Mouse (Mus musculus): Measurements from ENCODE around the gene Pdzrn3. TPM values are rescaled to one million over a fixed set of nuclear protein-coding genes. Genes with fewer than 3 reads are reported as not detected.

The Pdzrn3 gene
- polyA plus RNA-seq, 1 experiment from 2014 or later = 5.5 TPM

GRCm38 (mm10) chr6:101297563-101298520 lies 79.9 kb downstream of the Pdzrn3 start:
- no peak overlapping the region for H3K27ac ChIP-seq (ENCODE audit: low read depth, low read length)
- H3K4me2 ChIP-seq (replicated peaks; ENCODE audit: low read depth) = no peak overlapping the region
- no peaks in the 10 kb centered on the region for H3K4me1 ChIP-seq (replicated peaks; ENCODE audit: control insufficient read depth, insufficient read depth, low read length)
- no peaks in the 10 kb centered on the region for H3K27me3 ChIP-seq (replicated peaks; ENCODE audit: control insufficient read depth, insufficient read depth, low read length)
- no peak overlapping the region for H3K4me3 ChIP-seq (ENCODE audit: low read depth, low read length)
- no peaks in the 10 kb centered on the region for H3K9me3 ChIP-seq (ENCODE audit: control insufficient read depth)
- no peak overlapping the region for H3K9ac ChIP-seq (ENCODE audit: low read depth, low read length)
- H3K36me3 ChIP-seq (ENCODE audit: control insufficient read depth, insufficient read depth) = no peaks in the 10 kb centered on the region; the same call in 1 of the 2 replicates
- no peak for TF ChIP-seq CTCF (IDR thresholded peaks at IDR 0.05; ENCODE audit: low read depth)
- WGBS = 88% methylated on average over 15 of the region's 15 CpGs
- no peak for ATAC-seq

- H3K27ac ChIP-seq (ENCODE audit: low read depth, low read length) = no peak overlapping the region
- H3K9me3 ChIP-seq (ENCODE audit: control insufficient read depth) = no peaks in the 10 kb centered on the region
- 87% methylated on average over 8 of the region's 8 CpGs for WGBS
- H3K27me3 ChIP-seq (replicated peaks; ENCODE audit: control insufficient read depth, insufficient read depth, low read length) = no peaks in the 10 kb centered on the region
- H3K36me3 ChIP-seq (ENCODE audit: control insufficient read depth, insufficient read depth) = no peaks in the 10 kb centered on the region; the same call in 1 of the 2 replicates
- H3K4me3 ChIP-seq (ENCODE audit: low read depth, low read length) = no peak overlapping the region
- ATAC-seq = no peak
- TF ChIP-seq CTCF (IDR thresholded peaks at IDR 0.05; ENCODE audit: low read depth) = no peak
- H3K4me1 ChIP-seq (replicated peaks; ENCODE audit: control insufficient read depth, insufficient read depth, low read length) = no peaks in the 10 kb centered on the region
- no peak overlapping the region for H3K4me2 ChIP-seq (replicated peaks; ENCODE audit: low read depth)
- no peak overlapping the region for H3K9ac ChIP-seq (ENCODE audit: low read depth, low read length)
Measured at GRCm38 (mm10) chr6:101296997-101297396, 80.7 kb downstream of the Pdzrn3 start.

GRCm38 (mm10) chr6:101296280-101296679 lies 81.4 kb downstream of the Pdzrn3 start:
- Histone ChIP-seq H3K9ac (ENCODE audit: low read depth, low read length) (no peak overlapping the region), H3K4me2 (replicated peaks; ENCODE audit: low read depth) (no peak overlapping the region), H3K4me3 (ENCODE audit: low read depth, low read length) (no peak overlapping the region), H3K27ac (ENCODE audit: low read depth, low read length) (no peak overlapping the region), H3K9me3 (ENCODE audit: control insufficient read depth) (no peaks in the 10 kb centered on the region), H3K36me3 (ENCODE audit: control insufficient read depth, insufficient read depth) (no peaks in the 10 kb centered on the region; the same call in 1 of the 2 replicates), H3K27me3 (replicated peaks; ENCODE audit: control insufficient read depth, insufficient read depth, low read length) (no peaks in the 10 kb centered on the region), H3K4me1 (replicated peaks; ENCODE audit: control insufficient read depth, insufficient read depth, low read length) (no peaks in the 10 kb centered on the region)
- TF ChIP-seq CTCF (IDR thresholded peaks at IDR 0.05; ENCODE audit: low read depth) = no peak
- ATAC-seq = no peak
- 80% methylated on average over 8 of the region's 8 CpGs for WGBS

- Histone ChIP-seq H3K4me3 (ENCODE audit: low read depth, low read length) (no peak overlapping the region), H3K4me1 (replicated peaks; ENCODE audit: control insufficient read depth, insufficient read depth, low read length) (no peaks in the 10 kb centered on the region), H3K9ac (ENCODE audit: low read depth, low read length) (no peak overlapping the region), H3K36me3 (ENCODE audit: control insufficient read depth, insufficient read depth) (no peaks in the 10 kb centered on the region; the same call in 1 of the 2 replicates), H3K9me3 (ENCODE audit: control insufficient read depth) (no peaks in the 10 kb centered on the region), H3K27me3 (replicated peaks; ENCODE audit: control insufficient read depth, insufficient read depth, low read length) (no peaks in the 10 kb centered on the region), H3K4me2 (replicated peaks; ENCODE audit: low read depth) (no peak overlapping the region), H3K27ac (ENCODE audit: low read depth, low read length) (no peak overlapping the region)
- TF ChIP-seq CTCF (IDR thresholded peaks at IDR 0.05; ENCODE audit: low read depth) = no peak
- ATAC-seq = peak; percentile 91
- WGBS = 51% methylated on average over 12 of the region's 12 CpGs
Measured at GRCm38 (mm10) chr6:101293036-101293572, 84.6 kb downstream of the Pdzrn3 start.

- H3K4me3 ChIP-seq (ENCODE audit: low read depth, low read length) = no peak overlapping the region
- no peak for ATAC-seq
- TF ChIP-seq CTCF (IDR thresholded peaks at IDR 0.05; ENCODE audit: low read depth) = no peak
Measured at GRCm38 (mm10) chr6:101291944-101292343, 85.8 kb downstream of the Pdzrn3 start.

GRCm38 (mm10) chr6:101290160-101290559 lies 87.5 kb downstream of the Pdzrn3 start:
- Histone ChIP-seq H3K4me2 (replicated peaks; ENCODE audit: low read depth) (no peak overlapping the region), H3K9me3 (ENCODE audit: control insufficient read depth) (no peaks in the 10 kb centered on the region), H3K27ac (ENCODE audit: low read depth, low read length) (no peak overlapping the region), H3K36me3 (ENCODE audit: control insufficient read depth, insufficient read depth) (no peaks in the 10 kb centered on the region; the same call in 1 of the 2 replicates), H3K27me3 (replicated peaks; ENCODE audit: control insufficient read depth, insufficient read depth, low read length) (no peaks in the 10 kb centered on the region), H3K4me1 (replicated peaks; ENCODE audit: control insufficient read depth, insufficient read depth, low read length) (0 out of 2 replicates have a peak, but pooled peaks cover 4% of the 10 kb centered on the region), H3K9ac (ENCODE audit: low read depth, low read length) (no peak overlapping the region), H3K4me3 (ENCODE audit: low read depth, low read length) (no peak overlapping the region)
- no peak for TF ChIP-seq CTCF (IDR thresholded peaks at IDR 0.05; ENCODE audit: low read depth)
- WGBS = 50% methylated on average over 2 of the region's 2 CpGs
- no peak for ATAC-seq

More at GRCm38 (mm10) chr6:101291944-101292343, 85.8 kb downstream of the Pdzrn3 start:
- no peaks in the 10 kb centered on the region for H3K9me3 ChIP-seq (ENCODE audit: control insufficient read depth)
- H3K27me3 ChIP-seq (replicated peaks; ENCODE audit: control insufficient read depth, insufficient read depth, low read length) = no peaks in the 10 kb centered on the region
- H3K36me3 ChIP-seq (ENCODE audit: control insufficient read depth, insufficient read depth) = no peaks in the 10 kb centered on the region; the same call in 1 of the 2 replicates
- no peak overlapping the region for H3K27ac ChIP-seq (ENCODE audit: low read depth, low read length)
- H3K9ac ChIP-seq (ENCODE audit: low read depth, low read length) = no peak overlapping the region
- WGBS = 57% methylated on average over 2 of the region's 2 CpGs
- 0 out of 2 replicates have a peak, but pooled peaks cover 4% of the 10 kb centered on the region for H3K4me1 ChIP-seq (replicated peaks; ENCODE audit: control insufficient read depth, insufficient read depth, low read length)
- no peak overlapping the region for H3K4me2 ChIP-seq (replicated peaks; ENCODE audit: low read depth)
